ENCODE assay signal across 8 mouse cellular contexts in the genomic region with DNA sequence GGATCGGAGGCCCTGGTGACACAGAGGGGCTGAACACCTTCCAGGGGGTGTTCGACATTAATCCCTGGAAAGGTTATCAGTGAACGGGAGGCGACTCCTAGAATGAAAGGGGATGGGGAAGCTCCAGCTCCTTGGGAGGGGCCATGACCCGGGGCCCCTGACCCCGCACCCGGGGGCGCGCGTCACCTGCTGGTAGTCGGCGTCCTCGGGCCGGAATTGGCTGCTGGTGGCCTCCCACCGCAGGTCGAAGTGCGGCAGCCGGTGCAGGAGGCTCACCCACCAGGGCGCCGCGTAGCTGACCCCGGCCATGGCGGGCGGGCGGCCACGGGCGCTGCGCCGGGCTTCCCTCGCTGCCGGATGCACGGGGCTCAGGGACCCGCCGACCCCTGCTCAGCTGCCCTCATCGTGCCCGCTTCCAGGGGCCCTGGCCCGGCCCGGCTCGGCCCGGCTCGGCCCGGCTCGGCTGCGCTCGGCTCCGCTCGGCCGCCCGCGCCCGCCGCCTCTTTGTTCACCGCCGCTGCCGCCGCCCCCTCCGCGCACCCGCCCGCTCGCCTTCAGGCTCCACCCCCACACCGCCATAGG. TPM values are rescaled to one million over a fixed set of nuclear protein-coding genes. Genes with fewer than 3 reads are reported as not detected.
DNase-seq lines count a peak whose midpoint lies in the region; ATAC-seq and TF ChIP-seq lines count a peak whose summit lies in the region.

Gene Ttyh3, minus strand, starts transcription at position 513 of the 582 bp plus-strand sequence.

- no peak; the same call in 1 of the 2 replicates for ATAC-seq in heart, embryonic 13.5 days (ENCODE audit: extremely low read depth, insufficient number of reproducible peaks, low FRiP score, low TSS enrichment)
- ATAC-seq in midbrain, embryonic 13.5 days = peak; percentile 71

- H3K9ac ChIP-seq in heart, embryonic 13.5 days = peak within 1 kb of the TSS; percentile 95
- peak within 1 kb of the TSS; percentile 100 for H3K9ac ChIP-seq in midbrain, embryonic 13.5 days (replicated peaks)

- under 1% methylated on average over 62 of the region's 62 CpGs for WGBS in cerebellum, adult 2 months
- under 1% methylated on average over 61 of the region's 62 CpGs for WGBS in thymus, adult 2 months
- under 1% methylated on average over 44 of the region's 62 CpGs for WGBS in heart, embryonic 13.5 days
- WGBS in midbrain, embryonic 13.5 days = 0% methylated on average over 56 of the region's 62 CpGs

- no peaks in the 10 kb centered on the region for H3K9me3 ChIP-seq in heart, embryonic 13.5 days
- H3K9me3 ChIP-seq in midbrain, embryonic 13.5 days = no peaks in the 10 kb centered on the region

- TF ChIP-seq CTCF in cerebellum, adult 2 months (IDR thresholded peaks at IDR 0.05; ENCODE audit: borderline replicate concordance, insufficient read depth, low read depth, low read length) = no peak
- no peak for TF ChIP-seq CTCF in thymus, adult 2 months (IDR thresholded peaks at IDR 0.05; ENCODE audit: borderline replicate concordance, control insufficient read depth, extremely low read depth, insufficient read depth, low read length, poor library complexity)

- peak within 1 kb of the TSS; percentile 97 for H3K4me3 ChIP-seq in cerebellum, adult 2 months (replicated peaks; ENCODE audit: insufficient read depth, low read depth, low read length)
- H3K4me3 ChIP-seq in thymus, adult 2 months (ENCODE audit: control insufficient read depth, insufficient read depth, low read length) = peak within 1 kb of the TSS; percentile 71
- H3K4me3 ChIP-seq in heart, embryonic 13.5 days = peak within 1 kb of the TSS; percentile 75
- peak within 1 kb of the TSS; percentile 81 for H3K4me3 ChIP-seq in midbrain, embryonic 13.5 days (replicated peaks)

- peaks cover 17% of the 10 kb centered on the region for H3K4me1 ChIP-seq in cerebellum, adult 2 months (ENCODE audit: control insufficient read depth, insufficient read depth, low read length)
- peaks cover 39% of the 10 kb centered on the region for H3K4me1 ChIP-seq in thymus, adult 2 months (replicated peaks; ENCODE audit: control insufficient read depth, insufficient read depth, low read length)
- H3K4me1 ChIP-seq in heart, embryonic 13.5 days = peaks cover 75% of the 10 kb centered on the region
- peaks cover 51% of the 10 kb centered on the region for H3K4me1 ChIP-seq in midbrain, embryonic 13.5 days (replicated peaks)

- TF ChIP-seq POLR2A in cerebellum, adult 2 months (IDR thresholded peaks at IDR 0.05; ENCODE audit: borderline replicate concordance, insufficient read depth, low read length) = no peak
- TF ChIP-seq POLR2A in thymus, adult 2 months (IDR thresholded peaks at IDR 0.05; ENCODE audit: control insufficient read depth, extremely low read depth, insufficient read depth, low read length, poor library complexity) = 0 out of 2 replicates have a peak, but pooled peaks have one; percentile 36

- peak within 1 kb of the TSS; percentile 78 for H3K27ac ChIP-seq in cerebellum, adult 2 months (ENCODE audit: insufficient read depth, low read length)
- H3K27ac ChIP-seq in thymus, adult 2 months (ENCODE audit: control insufficient read depth, insufficient read depth, low read length) = no peak within 1 kb of the TSS
- peak within 1 kb of the TSS; percentile 96 for H3K27ac ChIP-seq in heart, embryonic 13.5 days (replicated peaks)
- peak within 1 kb of the TSS; percentile 94 for H3K27ac ChIP-seq in midbrain, embryonic 13.5 days

- peak within 1 kb of the TSS; percentile 87 for H3K4me2 ChIP-seq in heart, embryonic 13.5 days
- H3K4me2 ChIP-seq in midbrain, embryonic 13.5 days (replicated peaks) = peak within 1 kb of the TSS; percentile 100

- H3K27me3 ChIP-seq in cerebellum, adult 2 months (ENCODE audit: control insufficient read depth, insufficient read depth, low read length) = no peaks in the 10 kb centered on the region
- H3K27me3 ChIP-seq in thymus, adult 2 months (ENCODE audit: control insufficient read depth, insufficient read depth, low read length) = no peaks in the 10 kb centered on the region
- H3K27me3 ChIP-seq in heart, embryonic 13.5 days (replicated peaks) = no peaks in the 10 kb centered on the region
- H3K27me3 ChIP-seq in midbrain, embryonic 13.5 days = peaks cover 2% of the 10 kb centered on the region; the same call in 1 of the 2 replicates

- no peaks in the 10 kb centered on the region for H3K36me3 ChIP-seq in thymus, adult 2 months (ENCODE audit: control insufficient read depth, insufficient read depth, low read length)
- H3K36me3 ChIP-seq in heart, embryonic 13.5 days = peaks cover 32% of the 10 kb centered on the region
- H3K36me3 ChIP-seq in midbrain, embryonic 13.5 days = peaks cover 24% of the 10 kb centered on the region

- DNase-seq in cerebellum, adult 2 months = no peak
- no peak for DNase-seq in cerebellum, postnatal 14 days
- DNase-seq in thymus, adult 2 months = peak; percentile 69
- no peak for DNase-seq in thymus, postnatal 4 days
- DNase-seq in left cerebral cortex, postnatal 14 days (ENCODE audit: low spot score in 2 of 2) = no peak
- DNase-seq in cerebellum, adult 18-20 months = no peak

- intact Hi-C loops in left cerebral cortex, postnatal 14 days (cut with DNase I) = loop anchor here (2.0 kb wide), 1 partner anchor 56 kb away; the partner anchor contains the start of gene Brat1

RNA-seq across cellular contexts. Expression of gene Ttyh3, which starts in this region (rescaled TPM):
- 86.0 and 96.1 TPM in 2 replicates for polyA plus RNA-seq in cerebellum, adult 2 months (2012; rRNA removed)
- 139 and 177 TPM in 2 replicates for polyA plus RNA-seq in thymus, adult 2 months (2012; rRNA removed)
- 25.0 and 25.4 TPM in 2 replicates for polyA plus RNA-seq in heart, embryonic 13.5 days (2015; fragmentation: Nextera tagmentation; extraction: Ambion mirVana)
- total RNA-seq in left cerebral cortex, postnatal 14 days (2021) = 100 to 1,000 TPM; 342 to 349 TPM
- polyA plus RNA-seq in midbrain, embryonic 13.5 days (2015; fragmentation: Nextera tagmentation; extraction: Ambion mirVana) = 53.6 and 76.6 TPM in 2 replicates
